Mouse (Mus musculus) T-helper 17 cell (primary cell): ENCODE data around the gene Clcn6.

Experiments used
- in situ Hi-C, 2 experiments: fragments of 300-600 bp; cut with MboI, MseI; formaldehyde crosslinking; loops; 1 replicate in 1 of 2; 2 replicates in 1 of 2; pipeline ENCODE4 v1.15.1; 2025; ENCODE audit warnings: high pct_unique_total_duplicates in 2 of 2

The Clcn6 gene

DNA sequence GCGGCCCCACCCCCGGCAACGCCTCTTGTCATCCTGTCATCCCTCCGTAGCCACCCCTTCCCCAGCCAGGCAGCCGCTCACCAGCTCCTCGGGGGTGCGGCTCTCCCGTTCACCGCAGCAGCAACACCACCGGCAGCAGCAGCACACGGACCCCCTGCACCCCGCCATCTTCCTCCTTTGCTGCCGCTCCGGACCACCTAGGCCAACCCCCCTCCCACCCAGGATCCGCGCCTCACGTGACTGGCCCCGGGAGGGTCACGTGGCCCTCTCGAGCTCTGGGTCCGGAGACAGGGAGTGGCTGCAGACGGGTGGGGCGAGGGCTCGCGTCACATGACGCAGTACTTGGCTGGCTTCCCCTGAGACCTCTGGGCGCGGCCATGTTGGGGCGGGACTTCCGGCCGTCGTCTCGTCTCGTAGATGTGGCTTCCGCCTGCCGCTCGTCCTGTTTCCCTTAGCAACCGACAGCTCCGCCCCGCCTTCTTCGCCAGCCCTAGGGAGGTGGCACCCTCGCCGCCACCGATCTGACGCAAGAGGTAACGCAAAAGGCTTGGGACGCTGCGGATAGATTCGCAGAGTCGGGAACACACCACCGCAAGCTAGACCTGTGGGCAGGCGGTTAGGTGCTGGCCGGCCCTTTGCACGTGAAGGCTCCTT, at the start of gene Clcn6, which contains the start of gene Mthfr:
Gene Clcn6, minus strand, starts transcription at position 222 of the 654 bp plus-strand sequence.
Gene Mthfr, plus strand, starts transcription at position 478 of the 654 bp plus-strand sequence.
- in situ Hi-C loops = no loop called here

DNA sequence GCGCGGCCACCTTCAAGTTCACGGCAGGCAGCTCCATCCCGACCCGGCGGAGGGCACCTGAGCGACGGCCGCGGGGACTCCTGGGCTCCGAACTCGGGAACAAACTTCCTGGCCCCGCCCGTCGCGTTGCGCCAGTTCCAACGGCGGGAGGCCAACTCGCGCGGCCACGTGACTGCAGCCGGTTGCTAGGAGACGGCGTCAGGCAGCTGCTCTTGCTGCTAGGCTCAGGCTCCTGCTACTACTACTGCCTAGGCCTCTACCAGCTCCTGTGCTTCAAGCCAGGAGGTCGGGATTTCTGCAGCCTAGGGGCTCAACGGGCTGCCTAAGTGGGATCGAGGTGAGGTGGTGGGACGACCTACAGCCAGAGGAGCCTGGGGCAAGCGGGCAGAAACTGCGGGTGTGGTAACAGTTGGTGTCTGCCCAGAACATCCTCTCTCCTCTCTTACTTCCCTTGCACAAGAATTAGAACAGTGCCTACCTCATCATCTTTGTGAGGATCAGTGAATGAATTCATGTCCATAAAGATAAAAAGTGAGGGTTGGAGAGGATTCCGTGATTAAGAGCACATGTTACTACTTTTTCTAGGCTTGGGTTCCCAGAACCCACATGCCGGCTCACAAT, 49.4 kb upstream of the Clcn6 start, which contains the start of gene Agtrap:
Gene Agtrap, minus strand, starts transcription at position 125 of the 621 bp plus-strand sequence.
- in situ Hi-C loops = loop anchor here in 1 of 2 experiments (5.0 kb wide), 1 partner anchor 46 kb away; no protein-coding TSS in a partner anchor

DNA sequence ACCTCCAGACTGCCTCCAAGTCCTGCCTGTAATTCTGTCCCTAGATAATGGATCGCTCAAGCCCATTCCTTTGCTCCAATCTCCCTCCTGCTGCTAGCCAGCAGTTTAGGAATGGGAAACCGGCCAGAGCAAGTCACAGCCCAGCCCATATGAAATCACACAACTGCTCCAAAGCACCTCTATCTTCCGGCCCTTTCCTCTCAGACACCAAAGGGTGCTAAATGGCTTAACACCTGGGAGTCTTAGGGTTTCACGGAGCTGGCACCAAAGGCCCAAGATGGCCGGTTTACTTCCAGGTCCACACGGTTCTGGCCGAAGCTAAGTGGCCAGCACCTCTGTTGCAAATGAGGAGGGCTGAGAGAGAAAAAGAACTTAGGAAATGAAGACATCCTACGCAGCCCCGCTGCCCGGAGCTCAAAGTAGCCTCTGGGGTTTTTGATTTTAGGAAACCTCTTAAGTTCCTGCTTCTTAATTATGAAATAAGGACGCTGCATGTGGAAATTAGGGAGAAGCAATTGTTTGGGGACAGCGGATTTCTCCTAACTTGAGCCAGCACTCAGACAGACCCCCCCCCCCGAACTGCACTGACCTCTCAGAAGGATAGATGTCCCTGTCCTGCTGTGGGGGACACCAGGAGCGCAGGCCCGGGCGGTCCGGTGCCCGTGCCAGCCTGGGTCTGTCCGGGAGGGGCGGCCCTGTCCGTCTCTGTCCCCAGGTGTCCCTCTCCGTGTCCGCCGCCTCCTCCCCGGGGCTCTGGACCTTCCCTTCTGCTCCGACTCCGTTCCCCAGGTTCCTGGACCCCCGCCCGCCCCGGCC, 48.7 kb upstream of the Clcn6 start:
- in situ Hi-C loops = loop anchor here in 1 of 2 experiments (5.0 kb wide), 1 partner anchor 45 kb away; no protein-coding TSS in a partner anchor

DNA sequence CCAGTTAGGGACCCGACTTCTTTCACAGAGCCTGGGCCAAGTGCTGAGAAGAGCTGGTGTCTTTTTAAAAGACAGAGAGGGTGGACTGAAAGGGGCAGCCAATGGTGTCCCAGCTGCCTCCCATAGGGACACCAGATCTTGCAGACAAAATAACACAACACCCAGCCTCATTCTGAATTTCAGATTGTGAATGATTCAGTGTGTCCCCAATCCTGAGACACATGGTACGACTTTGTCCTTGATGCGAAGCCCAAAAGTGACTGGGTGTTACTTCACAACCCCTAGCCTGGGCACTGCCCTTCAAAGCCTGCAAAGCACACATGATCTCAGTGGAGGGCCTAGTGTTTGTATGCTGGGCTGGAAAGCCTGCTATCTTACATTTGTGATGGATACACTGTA, 47.3 kb upstream of the Clcn6 start:
- in situ Hi-C loops = loop anchor here in 1 of 2 experiments (5.0 kb wide), 1 partner anchor 44 kb away; no protein-coding TSS in a partner anchor

GRCm38 (mm10) chr4:148085131-148085906, 46.7 kb upstream of the Clcn6 start:
- in situ Hi-C loops = loop anchor here in 1 of 2 experiments (5.0 kb wide), 1 partner anchor 43 kb away; no protein-coding TSS in a partner anchor

DNA sequence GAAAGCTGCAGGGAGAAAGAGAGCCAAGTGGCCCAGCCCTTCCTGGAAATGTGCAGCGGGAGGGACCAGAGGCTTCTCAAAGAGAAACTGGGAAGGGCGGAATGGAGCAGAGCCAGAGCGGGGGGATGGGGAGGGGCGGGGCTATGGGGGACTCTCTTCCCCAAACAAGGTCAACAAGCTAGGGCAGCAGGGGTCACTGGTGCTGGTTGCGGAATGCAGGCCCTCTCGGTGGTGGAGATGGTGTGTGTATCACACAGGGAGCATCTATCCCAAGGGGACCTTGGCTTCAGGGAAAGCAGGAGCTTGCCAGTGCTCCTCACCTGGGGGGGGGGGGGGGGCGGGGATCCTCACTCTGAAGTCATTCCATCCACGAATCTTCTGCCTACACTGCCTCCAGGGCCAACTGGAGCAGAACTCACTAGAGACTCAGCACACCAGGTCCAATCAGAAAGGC, 45.7 kb upstream of the Clcn6 start:
- in situ Hi-C loops = no loop called here

DNA sequence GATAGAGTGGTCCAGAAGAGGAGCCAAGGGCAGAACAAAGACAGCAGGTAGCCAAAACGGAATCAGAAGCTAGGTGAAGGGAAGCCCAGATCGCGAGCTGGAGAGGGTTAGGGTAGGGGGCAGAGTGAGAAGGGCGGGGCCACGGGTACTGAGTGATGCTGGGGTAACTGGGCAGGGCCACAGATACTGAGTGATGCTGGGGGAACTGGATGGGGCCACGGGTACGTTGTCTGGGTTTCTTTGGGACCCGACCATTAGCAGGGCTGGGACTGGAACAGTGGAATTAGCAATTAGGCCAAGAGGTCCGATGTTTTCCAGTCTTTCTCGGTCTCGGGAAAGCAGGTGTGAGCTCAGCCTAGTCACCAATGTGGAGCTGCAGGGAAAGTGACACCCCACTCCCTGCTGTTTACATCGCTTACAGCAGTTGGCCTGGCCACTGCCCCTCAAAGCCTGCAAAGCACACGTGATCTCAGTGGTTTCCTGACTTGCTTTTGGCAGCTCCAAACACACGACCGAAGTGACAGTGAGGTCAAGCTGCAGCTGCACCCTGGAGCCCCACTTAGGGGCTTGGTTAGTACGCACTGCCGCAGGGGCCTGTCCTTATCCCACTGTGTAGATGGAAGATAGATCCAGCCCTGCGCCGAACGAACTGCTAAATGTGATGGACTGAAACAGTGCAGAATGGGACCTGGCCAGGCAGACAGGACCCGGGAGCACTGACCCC, 44.7 kb upstream of the Clcn6 start:
- in situ Hi-C loops = no loop called here

- in situ Hi-C loops = no loop called here
Observed at GRCm38 (mm10) chr4:148082257-148083044, 43.8 kb upstream of the Clcn6 start.

GRCm38 (mm10) chr4:148081201-148081600, 42.6 kb upstream of the Clcn6 start:
- in situ Hi-C loops = no loop called here

DNA sequence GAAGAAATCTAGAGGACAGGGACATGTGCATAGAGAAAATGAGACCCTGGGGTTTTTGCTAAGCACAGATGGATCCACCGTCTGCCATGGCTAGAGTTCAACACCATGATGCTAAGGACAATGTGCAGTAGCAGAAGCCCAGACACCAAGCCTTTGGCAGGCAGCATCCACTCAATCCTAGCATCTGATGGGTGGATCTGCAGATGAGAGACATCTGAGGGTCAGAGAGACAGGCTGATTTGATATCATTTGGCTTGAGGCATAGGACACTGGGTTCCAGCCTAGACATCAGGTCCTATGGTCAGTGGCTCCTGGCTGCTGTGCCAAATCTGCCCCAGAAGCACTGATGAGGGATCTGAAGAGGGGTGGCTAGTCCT, 42.0 kb upstream of the Clcn6 start:
- in situ Hi-C loops = no loop called here

DNA sequence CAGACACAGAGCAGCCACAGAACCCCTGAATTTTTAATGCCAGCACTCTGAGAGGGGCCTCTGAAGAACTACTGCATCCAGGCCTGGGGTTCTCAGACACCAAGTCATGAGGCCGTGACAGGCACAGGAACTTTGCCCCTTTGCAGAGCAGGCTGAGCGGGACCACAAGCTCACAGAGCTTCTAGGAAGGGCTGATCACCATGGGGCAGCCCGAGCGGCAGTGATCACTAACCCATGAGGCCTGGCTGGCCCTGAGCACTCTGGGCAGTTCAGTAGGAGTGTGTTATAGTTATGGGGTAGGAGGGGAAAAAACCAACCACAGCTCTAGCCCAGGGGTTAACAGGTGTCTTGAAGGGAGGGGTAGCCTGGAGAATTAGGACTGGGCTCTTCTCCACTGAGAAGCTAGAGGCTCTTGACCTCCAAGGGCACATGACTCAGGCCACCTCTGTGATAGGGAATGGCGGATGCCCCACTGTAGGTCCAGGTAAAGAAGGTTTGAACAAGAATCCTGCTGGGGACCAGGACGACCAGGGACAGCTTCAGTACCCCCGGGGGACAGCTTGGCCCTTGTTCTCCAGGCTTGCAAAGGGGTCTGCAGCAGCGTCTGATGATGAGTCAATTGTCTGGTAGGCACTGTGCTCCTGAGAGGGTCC, 41.4 kb upstream of the Clcn6 start:
- in situ Hi-C loops = no loop called here

- in situ Hi-C loops = no loop called here
Observed at GRCm38 (mm10) chr4:148079212-148079611, 40.6 kb upstream of the Clcn6 start.

DNA sequence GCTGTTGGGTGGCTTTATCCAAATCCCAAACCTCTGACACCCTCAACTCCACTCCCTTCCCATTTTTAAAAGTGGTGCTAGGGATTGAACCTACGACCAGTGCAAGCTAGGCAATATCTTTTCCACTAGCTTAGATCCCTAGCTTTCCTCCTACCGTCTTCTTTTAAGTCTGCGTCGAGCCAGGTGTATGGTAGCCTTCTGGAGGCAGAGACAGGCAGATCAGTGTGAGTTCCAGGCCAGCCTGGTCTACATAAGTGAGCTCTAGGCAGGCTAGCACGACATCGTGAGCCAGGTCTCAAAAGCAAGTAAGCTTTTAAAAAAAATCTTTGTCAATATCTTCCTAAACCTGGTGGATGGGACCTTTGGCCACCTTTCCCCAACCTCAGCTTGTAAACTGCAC, 37.3 kb upstream of the Clcn6 start:
- in situ Hi-C loops = no loop called here

DNA sequence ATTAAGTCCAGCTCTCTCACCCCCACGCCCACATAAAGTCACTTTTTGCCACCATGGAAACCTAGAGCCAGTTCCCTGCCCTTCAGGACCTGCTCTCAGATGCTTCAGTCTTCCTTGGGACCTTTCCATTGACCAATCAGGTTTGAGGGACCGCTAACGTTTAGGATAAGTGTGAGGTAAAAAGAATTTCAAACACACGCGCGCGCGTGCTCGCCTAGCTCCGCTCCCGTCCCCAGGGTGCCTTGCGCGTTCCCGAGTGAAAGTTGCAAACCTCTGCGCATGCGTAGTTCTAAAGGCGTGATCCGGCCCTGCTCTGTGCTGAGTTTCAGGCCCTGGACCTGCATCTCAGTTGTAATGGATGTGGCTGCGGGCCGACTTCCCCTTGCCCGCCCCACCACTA, 36.6 kb upstream of the Clcn6 start:
- in situ Hi-C loops = no loop called here

DNA sequence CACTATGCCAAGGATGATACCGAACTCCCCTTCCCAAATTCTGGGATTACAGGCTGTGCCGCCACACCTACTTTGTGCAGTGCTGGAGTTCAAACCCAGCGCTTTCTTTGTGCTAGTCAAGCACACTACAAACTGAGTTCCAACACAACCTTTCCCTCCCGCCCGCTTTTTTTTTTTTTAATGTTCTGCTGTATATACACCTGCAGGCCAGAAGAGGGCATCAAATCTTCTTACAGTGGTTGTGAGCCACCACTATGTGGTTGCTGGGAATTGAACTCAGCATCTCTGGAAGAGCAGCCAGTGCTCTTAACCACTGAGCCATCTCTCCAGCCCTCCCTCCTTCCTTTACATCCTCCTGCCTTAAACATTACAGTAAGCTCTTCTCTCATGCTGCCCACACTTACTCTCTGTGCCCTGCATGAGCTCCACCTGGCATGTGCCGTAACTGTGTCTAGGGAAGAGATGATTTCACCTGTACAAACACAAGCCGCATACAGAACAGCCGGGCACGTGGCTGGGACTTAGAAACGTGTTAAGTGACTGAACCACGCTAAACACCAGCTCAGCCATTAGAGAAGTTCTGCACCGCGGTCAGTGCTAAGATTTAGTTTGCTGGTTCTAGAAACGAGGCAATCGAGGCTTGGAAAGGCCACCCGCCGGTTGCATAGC, 36.0 kb upstream of the Clcn6 start:
- in situ Hi-C loops = no loop called here

DNA sequence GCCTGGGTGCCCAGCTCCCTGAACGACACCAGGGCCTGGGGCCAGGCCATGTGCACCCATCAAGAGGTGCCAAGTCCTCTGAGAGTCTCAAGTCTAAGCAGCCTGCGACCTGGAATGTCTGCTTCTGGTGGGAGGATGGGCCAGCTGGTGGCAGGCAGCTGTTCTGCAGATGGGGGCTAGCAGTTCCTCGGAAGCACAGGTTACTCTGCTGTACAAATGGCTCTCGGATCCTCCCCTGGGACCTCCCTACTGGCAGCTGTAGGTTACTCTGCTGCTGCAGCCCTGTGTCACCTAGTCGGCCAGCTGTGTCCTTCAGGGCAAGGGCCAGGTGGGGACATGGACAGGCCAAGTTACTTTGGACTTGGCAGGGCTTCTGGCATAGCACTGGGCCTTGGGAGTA, 32.9 kb upstream of the Clcn6 start:
- in situ Hi-C loops = no loop called here

DNA sequence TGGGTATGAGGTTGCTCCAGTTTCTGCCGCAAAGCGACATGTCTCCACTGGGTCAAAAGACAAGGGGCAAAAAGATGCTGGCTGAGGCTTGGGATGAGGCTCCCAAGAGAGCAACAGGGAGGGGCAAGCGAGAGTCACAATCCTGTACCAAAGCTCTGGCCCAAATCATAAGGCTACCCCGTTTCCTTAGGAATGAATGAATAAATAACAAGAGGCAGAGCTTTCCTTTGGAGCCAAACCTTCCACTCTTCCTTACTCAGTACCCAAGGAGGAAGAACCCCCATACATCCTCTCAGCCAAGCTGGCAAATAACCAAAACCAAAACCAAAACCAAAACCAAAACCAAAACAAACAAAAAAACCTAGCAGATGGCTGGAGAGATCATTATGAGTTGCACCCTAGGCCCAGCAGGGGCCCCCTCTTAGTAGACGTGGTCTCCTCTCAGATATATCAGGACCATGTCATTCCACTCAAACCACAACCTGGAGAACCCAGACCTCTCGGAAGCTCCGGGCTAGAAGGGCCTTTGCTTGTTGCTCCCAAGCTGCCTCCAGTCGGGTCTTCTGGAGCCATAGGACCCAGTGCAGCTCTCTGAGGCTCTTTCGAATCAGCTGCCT, 31.1 kb upstream of the Clcn6 start:
- in situ Hi-C loops = loop anchor here in 1 of 2 experiments (5.0 kb wide), 1 partner anchor 112 kb away; no protein-coding TSS in a partner anchor

DNA sequence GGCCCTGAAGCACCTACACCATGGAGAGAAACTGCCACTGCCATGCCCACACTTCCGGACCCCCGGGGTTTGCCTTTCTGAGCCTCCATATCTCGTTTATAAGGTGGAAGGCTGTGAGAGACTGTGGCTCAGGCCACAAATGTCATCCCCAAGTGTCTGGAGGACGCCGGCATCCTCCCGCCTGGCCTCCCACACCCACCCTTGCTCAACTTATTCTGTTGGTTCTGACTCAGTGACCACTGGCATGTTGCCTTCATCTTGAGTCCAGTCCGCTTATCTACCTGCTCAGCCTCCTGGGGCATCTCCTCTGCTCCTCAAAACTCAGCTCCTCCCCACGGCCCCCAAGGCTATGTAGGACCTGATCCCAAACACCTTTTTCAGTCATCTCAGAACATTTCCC, 28.7 kb upstream of the Clcn6 start:
- in situ Hi-C loops = loop anchor here in 1 of 2 experiments (5.0 kb wide), 1 partner anchor 110 kb away; no protein-coding TSS in a partner anchor
